Mouse (Mus musculus): ENCODE data around the gene Tsks. TPM values are rescaled to one million over a fixed set of nuclear protein-coding genes. Genes with fewer than 3 reads are reported as not detected.

The Tsks gene
- total and polyA plus RNA-seq, 3 experiments, result 0.08 TPM; not detected in 2

DNA sequence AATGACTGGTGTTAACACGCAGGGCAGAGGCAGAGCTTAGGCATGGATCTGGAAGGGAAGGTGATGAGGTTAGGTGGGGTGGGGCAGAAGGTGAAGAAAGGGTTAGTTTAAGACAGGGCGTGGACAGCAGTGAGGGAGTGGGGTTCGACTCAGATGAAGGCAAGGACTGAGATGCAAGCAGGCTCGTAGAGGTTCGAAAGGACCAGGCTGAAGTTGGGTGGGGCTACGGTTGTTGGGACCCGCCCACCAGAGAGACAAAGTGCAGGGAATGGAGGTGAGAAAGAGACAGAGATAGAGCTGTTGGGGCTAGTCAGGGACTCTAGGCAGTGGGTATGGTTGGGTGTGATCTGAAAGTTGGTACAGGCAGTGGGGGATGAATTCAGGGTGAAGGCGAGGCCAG is 19.3 kb downstream of the Tsks start:
- Histone ChIP-seq H3K9me3 (replicated peaks; ENCODE audit: insufficient read depth, low read length) (no peaks in the 10 kb centered on the region), H3K27ac (ENCODE audit: control insufficient read depth, low read depth, low read length) (no peak overlapping the region), H3K4me1 (ENCODE audit: control insufficient read depth in 1 of 2, insufficient read depth in 2 of 2, low read length in 2 of 2) (peaks cover 0 to 4% of the 10 kb centered on the region in 2 experiments; a peak in 1 of 4 replicates), H3K9ac (ENCODE audit: control insufficient read depth, low read depth, low read length, poor library complexity, severe bottlenecking) (no peak overlapping the region), H3K79me2 (ENCODE audit: control insufficient read depth, insufficient read depth, low read length, poor library complexity) (no peaks in the 10 kb centered on the region), H3K36me3 (ENCODE audit: control insufficient read depth in 1 of 2, insufficient read depth in 2 of 2, low read length in 2 of 2) (no peaks in the 10 kb centered on the region), H3K27me3 (ENCODE audit: control insufficient read depth in 1 of 2, insufficient read depth in 2 of 2, low read length in 2 of 2) (no peaks in the 10 kb centered on the region), H3K4me3 (ENCODE audit: control insufficient read depth in 1 of 2, insufficient read depth in 1 of 2, low read depth in 2 of 2, low read length in 2 of 2) (no peak overlapping the region)
- DNase-seq (ENCODE audit: low read depth, low spot score), result no peak
- TF ChIP-seq CTCF (IDR thresholded peaks at IDR 0.05 in 2 of 3, conservative IDR thresholded peaks at IDR 0.05 in 1 of 3; ENCODE audit: control insufficient read depth in 1 of 3, insufficient read depth in 1 of 3, low read depth in 2 of 3, low read length in 3 of 3, poor library complexity in 1 of 3, severe bottlenecking in 1 of 3) (no peak), TCF12 (IDR thresholded peaks at IDR 0.05; ENCODE audit: low read depth, low read length) (no peak), ZMIZ1 (IDR thresholded peaks at IDR 0.05; ENCODE audit: low read depth, low read length) (no peak), MAZ (IDR thresholded peaks at IDR 0.05; ENCODE audit: low read depth, low read length) (no peak), ETS1 (IDR thresholded peaks at IDR 0.05; ENCODE audit: low read depth, low read length) (no peak), POLR2A (IDR thresholded peaks at IDR 0.05; ENCODE audit: control insufficient read depth in 1 of 2, insufficient read depth in 1 of 2, low read depth in 1 of 2, low read length in 2 of 2, poor library complexity in 1 of 2) (no peak), JUND (IDR thresholded peaks at IDR 0.05; ENCODE audit: low read depth, low read length) (no peak), KAT2A (conservative IDR thresholded peaks at IDR 0.05; ENCODE audit: low read depth, low read length) (no peak), POLR2AphosphoS5 (IDR thresholded peaks at IDR 0.05; ENCODE audit: borderline replicate concordance, low read depth, low read length) (no peak), CHD2 (IDR thresholded peaks at IDR 0.05; ENCODE audit: low read length) (no peak), USF1 (IDR thresholded peaks at IDR 0.05; ENCODE audit: low read depth, low read length) (no peak), ZNF384 (IDR thresholded peaks at IDR 0.05; ENCODE audit: low read depth, low read length) (no peak), EP300 (IDR thresholded peaks at IDR 0.05; ENCODE audit: low read depth in 1 of 2, low read length in 2 of 2) (no peak)

GRCm38 (mm10) chr7:44962831-44963230 is 19.8 kb downstream of the Tsks start:
- Histone ChIP-seq H3K27ac (ENCODE audit: control insufficient read depth, low read depth, low read length) (no peak overlapping the region), H3K4me3 (ENCODE audit: control insufficient read depth in 1 of 2, insufficient read depth in 1 of 2, low read depth in 2 of 2, low read length in 2 of 2) (no peak overlapping the region), H3K79me2 (ENCODE audit: control insufficient read depth, insufficient read depth, low read length, poor library complexity) (no peaks in the 10 kb centered on the region), H3K36me3 (ENCODE audit: control insufficient read depth in 1 of 2, insufficient read depth in 2 of 2, low read length in 2 of 2) (no peaks in the 10 kb centered on the region), H3K9ac (ENCODE audit: control insufficient read depth, low read depth, low read length, poor library complexity, severe bottlenecking) (no peak overlapping the region), H3K27me3 (ENCODE audit: control insufficient read depth in 1 of 2, insufficient read depth in 2 of 2, low read length in 2 of 2) (no peaks in the 10 kb centered on the region), H3K9me3 (replicated peaks; ENCODE audit: insufficient read depth, low read length) (no peaks in the 10 kb centered on the region), H3K4me1 (ENCODE audit: control insufficient read depth in 1 of 2, insufficient read depth in 2 of 2, low read length in 2 of 2) (peaks cover 0 to 4% of the 10 kb centered on the region in 2 experiments; a peak in 1 of 4 replicates)
- TF ChIP-seq TBP (IDR thresholded peaks at IDR 0.05; ENCODE audit: low read depth, low read length) (no peak), USF2 (IDR thresholded peaks at IDR 0.05; ENCODE audit: borderline replicate concordance in 1 of 2, insufficient read depth in 1 of 2, low read depth in 1 of 2, low read length in 2 of 2) (no peak), MXI1 (IDR thresholded peaks at IDR 0.05; ENCODE audit: low read depth, low read length) (no peak), EP300 (IDR thresholded peaks at IDR 0.05; ENCODE audit: low read depth in 1 of 2, low read length in 2 of 2) (no peak), HCFC1 (IDR thresholded peaks at IDR 0.05; ENCODE audit: low read depth, low read length) (no peak), CHD2 (IDR thresholded peaks at IDR 0.05; ENCODE audit: low read length) (no peak), MEF2A (IDR thresholded peaks at IDR 0.05; ENCODE audit: extremely low read depth, insufficient replicate concordance, low read depth, low read length, poor library complexity, severe bottlenecking) (no peak), SIN3A (IDR thresholded peaks at IDR 0.05; ENCODE audit: low read length) (no peak)
- no peak for DNase-seq (ENCODE audit: low read depth, low spot score)
